Mouse (Mus musculus) myocyte (in vitro differentiated cells): ENCODE data around the gene Clns1a. TPM values are rescaled to one million over a fixed set of nuclear protein-coding genes. Genes with fewer than 3 reads are reported as not detected.

Source experiments
- H3K27me3 ChIP-seq: one replicate; pipeline ENCODE4 v1.6.1; 2011; ENCODE audit not compliant: control insufficient read depth, insufficient read depth, insufficient read length
- H3K36me3 ChIP-seq: one replicate; pipeline ENCODE4 v1.6.1; 2011; ENCODE audit not compliant: control insufficient read depth, insufficient read depth
- H3K4me2 ChIP-seq: one replicate; pipeline ENCODE4 v1.6.1; 2011; ENCODE audit warnings: low read depth, control low read depth
- H3K4me3 ChIP-seq: one replicate; pipeline ENCODE4 v1.5.1; 2011; ENCODE audit warnings: mild to moderate bottlenecking, control low read depth, moderate library complexity
- H3K79me2 ChIP-seq: one replicate; pipeline ENCODE4 v1.6.1; 2011; ENCODE audit not compliant: control insufficient read depth, insufficient read depth
- H3ac ChIP-seq: one replicate; pipeline ENCODE4 v1.6.1; 2011; ENCODE audit not compliant: control insufficient read depth, insufficient read length
- CEBPB ChIP-seq: IDR thresholded peaks from 2 replicates; pipeline ENCODE4 v1.6.1; 2011; ENCODE audit warnings: mild to moderate bottlenecking, moderate library complexity; ENCODE audit not compliant: poor library complexity, insufficient read depth, severe bottlenecking
- E2F4 ChIP-seq: IDR thresholded peaks from one replicate; pipeline ENCODE4 v1.6.1; 2011; ENCODE audit warnings: mild to moderate bottlenecking, control low read depth, moderate library complexity; ENCODE audit not compliant: insufficient read depth
- MAX ChIP-seq: IDR thresholded peaks from one replicate; pipeline ENCODE4 v1.6.1; 2011; ENCODE audit warnings: low read depth, mild to moderate bottlenecking, control low read depth
- MYOD1 ChIP-seq, 3 experiments: IDR thresholded peaks; one replicate each; pipeline ENCODE4 v1.6.1; 2011; ENCODE audit warnings: control low read depth in 2 of 3, low read depth in 2 of 3, mild to moderate bottlenecking in 2 of 3, moderate library complexity in 1 of 3; ENCODE audit not compliant: insufficient read length in 2 of 3, control insufficient read depth in 1 of 3
- MYOG ChIP-seq, 3 experiments: IDR thresholded peaks; one replicate each; pipeline ENCODE4 v1.6.1; 2011; ENCODE audit warnings: control low read depth in 2 of 3, low read depth in 2 of 3, mild to moderate bottlenecking in 2 of 3; ENCODE audit not compliant: insufficient read length in 2 of 3, control insufficient read depth in 1 of 3, insufficient read depth in 1 of 3
- POLR2A ChIP-seq: IDR thresholded peaks from one replicate; pipeline ENCODE4 v1.6.1; 2011; ENCODE audit warnings: low read depth, mild to moderate bottlenecking, control low read depth, moderate library complexity; ENCODE audit not compliant: insufficient read length
- POLR2AphosphoS2 ChIP-seq: IDR thresholded peaks from one replicate; pipeline ENCODE4 v1.6.1; 2011; ENCODE audit warnings: low read depth, control low read depth; ENCODE audit not compliant: insufficient read length
- REST ChIP-seq: IDR thresholded peaks from one replicate; pipeline ENCODE4 v1.6.1; 2011; ENCODE audit warnings: mild to moderate bottlenecking, control low read depth, moderate library complexity; ENCODE audit not compliant: insufficient read depth, insufficient read length
- SRF ChIP-seq: IDR thresholded peaks from one replicate; pipeline ENCODE4 v1.6.1; 2011; ENCODE audit warnings: low read depth; ENCODE audit not compliant: control insufficient read depth, insufficient read length
- TCF12 ChIP-seq: IDR thresholded peaks from one replicate; pipeline ENCODE4 v1.6.1; 2011; ENCODE audit warnings: mild to moderate bottlenecking, control low read depth; ENCODE audit not compliant: poor library complexity, insufficient read depth, severe bottlenecking
- TCF3 ChIP-seq: IDR thresholded peaks from one replicate; pipeline ENCODE4 v1.6.1; 2011; ENCODE audit warnings: low read depth, control low read depth; ENCODE audit not compliant: insufficient read length
- USF1 ChIP-seq: IDR thresholded peaks from one replicate; pipeline ENCODE4 v1.6.1; 2011; ENCODE audit warnings: low read depth, mild to moderate bottlenecking, control low read depth, moderate library complexity
- polyA plus RNA-seq: library from polyadenylated mRNA; unstranded; fragments of >200 nt; fragmentation: generic; extraction: Trizol; gene quantifications from one replicate; pipeline ENCODE4 v1.2.1, GENCODE M21; 2012; ENCODE audit warnings: missing spikeins

Clns1a gene
- polyA plus RNA-seq, 1 experiment: 56.3 TPM

- Histone ChIP-seq H3ac (no peak overlapping the region), H3K79me2 (no peaks in the 10 kb centered on the region), H3K27me3 (no peaks in the 10 kb centered on the region), H3K4me2 (no peak overlapping the region), H3K4me3 (no peak overlapping the region), H3K36me3 (peaks cover 13% of the 10 kb centered on the region)
- TF ChIP-seq MYOG (IDR thresholded peaks at IDR 0.05; ENCODE audit: control insufficient read depth in 1 of 3, insufficient read depth in 1 of 3, insufficient read length in 2 of 3, low read depth in 2 of 3) (no peak), POLR2AphosphoS2 (no peak), TCF3 (no peak), SRF (no peak), USF1 (no peak), REST (no peak), MYOD1 (IDR thresholded peaks at IDR 0.05; ENCODE audit: control insufficient read depth in 1 of 3, insufficient read length in 2 of 3, low read depth in 2 of 3) (no peak), POLR2A (no peak), MAX (no peak), CEBPB (no peak), E2F4 (no peak), TCF12 (no peak)
Measured at GRCm38 (mm10) chr7:97719078-97719477, 22.6 kb downstream of the Clns1a start.

GRCm38 (mm10) chr7:97720109-97720508 is 23.7 kb downstream of the Clns1a start:
- H3K4me3 ChIP-seq: no peak overlapping the region
- TF ChIP-seq MYOG (IDR thresholded peaks at IDR 0.05; ENCODE audit: control insufficient read depth in 1 of 3, insufficient read depth in 1 of 3, insufficient read length in 2 of 3, low read depth in 2 of 3): no peak
- TF ChIP-seq MAX: no peak
- no peaks in the 10 kb centered on the region for H3K79me2 ChIP-seq
- H3K27me3 ChIP-seq: no peaks in the 10 kb centered on the region
- H3K4me2 ChIP-seq: no peak overlapping the region
- no peak overlapping the region for H3ac ChIP-seq
- peaks cover 13% of the 10 kb centered on the region for H3K36me3 ChIP-seq

DNA sequence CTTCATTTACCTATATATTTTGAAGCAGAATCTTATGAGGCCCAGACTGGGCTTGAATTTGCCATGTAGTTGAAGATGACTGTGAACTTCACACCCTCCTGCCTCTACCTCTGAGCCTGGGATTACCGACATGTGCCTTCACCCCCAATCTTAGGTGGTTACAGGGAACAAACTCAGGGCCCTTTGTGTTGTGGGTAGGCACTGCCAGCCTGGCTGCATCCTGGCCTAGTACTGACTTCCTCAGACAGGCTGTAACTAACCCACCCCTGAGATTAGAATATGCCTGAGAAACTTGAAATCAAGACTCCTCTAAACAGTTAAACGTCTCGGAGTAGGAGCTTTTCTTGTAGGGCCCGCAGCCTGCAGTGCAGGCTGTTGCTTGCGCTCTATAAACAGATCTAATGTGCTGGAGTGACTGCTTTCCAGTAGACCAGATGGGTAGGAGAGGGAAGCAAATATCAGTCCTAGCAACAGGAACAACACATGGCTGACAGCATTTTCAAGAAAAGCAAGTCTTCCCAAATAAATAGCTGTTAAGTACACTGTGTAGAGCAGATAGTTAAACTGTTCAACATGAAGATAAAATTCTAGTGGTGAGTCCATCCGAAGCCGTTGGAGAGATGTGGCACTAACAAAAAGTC is 26.0 kb downstream of the Clns1a start:
- Histone ChIP-seq H3K4me3 (no peak overlapping the region), H3ac (no peak overlapping the region), H3K36me3 (peaks cover 5% of the 10 kb centered on the region), H3K79me2 (no peaks in the 10 kb centered on the region), H3K4me2 (no peak overlapping the region), H3K27me3 (no peaks in the 10 kb centered on the region)
- TF ChIP-seq E2F4: no peak

DNA sequence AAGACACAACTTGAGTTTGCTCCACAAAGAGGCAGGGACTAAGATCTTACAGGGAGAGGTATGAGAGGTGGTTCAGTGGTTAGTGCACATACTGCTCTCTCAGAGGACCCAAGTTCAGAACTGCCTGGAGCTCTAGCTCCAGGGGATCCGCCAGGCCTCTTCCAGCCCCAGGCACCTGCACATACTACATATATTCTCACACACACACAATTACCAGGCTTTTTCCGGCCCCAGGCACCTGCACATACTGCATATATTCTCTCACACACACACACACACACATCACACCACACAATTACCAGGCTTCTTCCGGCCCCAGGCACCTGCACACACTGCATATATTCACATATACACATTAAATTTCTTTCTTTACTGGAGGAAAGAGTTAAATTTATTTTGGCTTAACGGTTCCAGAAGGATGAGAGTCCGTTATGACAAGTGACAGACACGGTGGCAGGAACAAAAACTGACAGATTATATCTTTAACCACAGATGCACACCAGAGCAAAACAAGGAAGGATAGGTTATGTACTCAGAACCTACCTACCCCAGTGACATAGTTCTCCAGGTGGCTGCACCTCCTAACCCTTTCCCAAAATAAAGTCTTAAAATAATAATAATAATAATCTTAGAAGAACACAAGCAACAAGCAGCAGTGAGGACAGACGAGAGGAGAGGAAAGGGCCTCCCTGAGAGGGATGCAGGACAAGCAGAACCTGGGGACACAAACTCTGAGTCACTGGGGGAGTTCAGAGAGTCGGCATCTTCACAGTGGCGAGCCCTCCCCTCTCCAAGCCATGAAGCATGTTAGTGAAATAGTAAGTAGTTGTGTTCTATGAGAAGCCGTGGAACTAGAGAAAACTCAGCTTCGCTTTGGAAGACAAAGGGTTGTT is 27.5 kb downstream of the Clns1a start:
- Histone ChIP-seq H3K36me3 (no peaks in the 10 kb centered on the region), H3K4me3 (no peak overlapping the region), H3K4me2 (no peak overlapping the region), H3ac (no peak overlapping the region), H3K27me3 (no peaks in the 10 kb centered on the region), H3K79me2 (no peaks in the 10 kb centered on the region)
- TF ChIP-seq CEBPB: no peak
- no peak for TF ChIP-seq E2F4
- TF ChIP-seq MAX: no peak
- TF ChIP-seq USF1: no peak
- TF ChIP-seq MYOD1 (IDR thresholded peaks at IDR 0.05; ENCODE audit: control insufficient read depth in 1 of 3, insufficient read length in 2 of 3, low read depth in 2 of 3): no peak
- no peak for TF ChIP-seq SRF
- TF ChIP-seq TCF3: no peak
- no peak for TF ChIP-seq REST
- TF ChIP-seq POLR2AphosphoS2: no peak
- TF ChIP-seq POLR2A: no peak
- TF ChIP-seq TCF12: no peak
- no peak for TF ChIP-seq MYOG (IDR thresholded peaks at IDR 0.05; ENCODE audit: control insufficient read depth in 1 of 3, insufficient read depth in 1 of 3, insufficient read length in 2 of 3, low read depth in 2 of 3)

DNA sequence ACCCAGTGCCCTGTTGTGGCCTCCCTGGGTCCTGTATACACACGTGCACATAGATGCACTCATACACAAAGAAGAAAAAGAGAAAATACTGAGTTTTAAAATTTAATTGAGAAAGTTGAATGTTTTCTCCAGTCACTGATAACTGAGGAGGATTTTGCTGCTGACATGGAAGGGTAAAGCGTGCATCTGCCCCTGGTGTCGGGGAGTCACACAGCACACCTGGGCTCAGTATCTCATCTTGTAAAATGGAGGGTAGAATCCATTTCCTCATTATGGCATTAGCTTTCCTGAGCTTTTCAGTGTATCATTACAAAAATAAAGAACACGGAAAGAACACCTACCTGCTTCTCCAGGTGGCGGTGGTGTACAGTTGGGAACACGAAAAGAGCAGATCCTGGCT is 29.0 kb downstream of the Clns1a start:
- H3K4me3 ChIP-seq: no peak overlapping the region
- no peaks in the 10 kb centered on the region for H3K79me2 ChIP-seq
- no peak overlapping the region for H3ac ChIP-seq
- no peak overlapping the region for H3K4me2 ChIP-seq
- no peak for TF ChIP-seq SRF
- no peak for TF ChIP-seq POLR2AphosphoS2
- no peak for TF ChIP-seq MYOD1 (IDR thresholded peaks at IDR 0.05; ENCODE audit: control insufficient read depth in 1 of 3, insufficient read length in 2 of 3, low read depth in 2 of 3)
- no peak for TF ChIP-seq MAX
- TF ChIP-seq CEBPB: no peak
- TF ChIP-seq TCF3: no peak
- no peak for TF ChIP-seq MYOG (IDR thresholded peaks at IDR 0.05; ENCODE audit: control insufficient read depth in 1 of 3, insufficient read depth in 1 of 3, insufficient read length in 2 of 3, low read depth in 2 of 3)
- no peak for TF ChIP-seq E2F4
- no peak for TF ChIP-seq REST
- no peak for TF ChIP-seq USF1
- TF ChIP-seq TCF12: no peak
- H3K27me3 ChIP-seq: no peaks in the 10 kb centered on the region
- H3K36me3 ChIP-seq: no peaks in the 10 kb centered on the region
